Mouse (Mus musculus) MEL (cell line): Measurements from ENCODE around the gene Batf2.

Source experiments
- CHD2 ChIP-seq: IDR thresholded peaks from 2 replicates; pipeline ENCODE4 v1.6.1; 2011; ENCODE audit warnings: low read length, improper control_type of control experiment
- CTCF ChIP-seq, 3 experiments: IDR thresholded peaks in 2 of 3; conservative IDR thresholded peaks in 1 of 3; 2 replicates each; pipeline ENCODE4 v1.5.1; 2011 to 2012; ENCODE audit warnings: low read length in 3 of 3, low read depth in 2 of 3, mild to moderate bottlenecking in 2 of 3, improper control_type of control experiment in 1 of 3, inconsistent platforms in 1 of 3, mixed read lengths in 1 of 3, moderate library complexity in 1 of 3; ENCODE audit not compliant: control insufficient read depth in 1 of 3, insufficient read depth in 1 of 3, poor library complexity in 1 of 3, severe bottlenecking in 1 of 3
- ELF1 ChIP-seq: IDR thresholded peaks from 2 replicates; pipeline ENCODE4 v1.6.1; 2014; ENCODE audit warnings: low read depth, mild to moderate bottlenecking, inconsistent platforms, low read length, improper control_type of control experiment, moderate library complexity
- EP300 ChIP-seq, 2 experiments: IDR thresholded peaks; 2 replicates each; pipeline ENCODE4 v1.6.1; 2011; ENCODE audit warnings: improper control_type of control experiment in 2 of 2, low read length in 2 of 2, low read depth in 1 of 2, mild to moderate bottlenecking in 1 of 2
- ETS1 ChIP-seq: IDR thresholded peaks from 2 replicates; pipeline ENCODE4 v1.6.1; 2012; ENCODE audit warnings: low read depth, mild to moderate bottlenecking, inconsistent platforms, low read length, improper control_type of control experiment, moderate library complexity
- MXI1 ChIP-seq: IDR thresholded peaks from 2 replicates; pipeline ENCODE4 v1.6.1; 2011; ENCODE audit warnings: mild to moderate bottlenecking, low read depth, low read length, improper control_type of control experiment
- POLR2A ChIP-seq, 2 experiments: IDR thresholded peaks; 2 replicates each; pipeline ENCODE4 v1.6.1; 2011 to 2012; ENCODE audit warnings: low read length in 2 of 2, mild to moderate bottlenecking in 2 of 2, control low read depth in 1 of 2, improper control_type of control experiment in 1 of 2, low read depth in 1 of 2, moderate library complexity in 1 of 2; ENCODE audit not compliant: control insufficient read depth in 1 of 2, insufficient read depth in 1 of 2, poor library complexity in 1 of 2
- UBTF ChIP-seq: IDR thresholded peaks from 2 replicates; pipeline ENCODE4 v1.6.1; 2012; ENCODE audit warnings: low read depth, mild to moderate bottlenecking, inconsistent platforms, low read length, improper control_type of control experiment, moderate library complexity, borderline replicate concordance; ENCODE audit not compliant: insufficient read depth
- ZC3H11A ChIP-seq: IDR thresholded peaks from 2 replicates; pipeline ENCODE4 v1.6.1; 2012; ENCODE audit warnings: low read depth, mild to moderate bottlenecking, inconsistent platforms, low read length, improper control_type of control experiment
- ZNF384 ChIP-seq: IDR thresholded peaks from 2 replicates; pipeline ENCODE4 v1.6.1; 2012; ENCODE audit warnings: low read depth, mild to moderate bottlenecking, inconsistent platforms, low read length, improper control_type of control experiment

- TF ChIP-seq EP300 (IDR thresholded peaks at IDR 0.05; ENCODE audit: low read depth in 1 of 2, low read length in 2 of 2) (no peak), POLR2A (IDR thresholded peaks at IDR 0.05; ENCODE audit: control insufficient read depth in 1 of 2, insufficient read depth in 1 of 2, low read depth in 1 of 2, low read length in 2 of 2, poor library complexity in 1 of 2) (no peak), CTCF (IDR thresholded peaks at IDR 0.05 in 2 of 3, conservative IDR thresholded peaks at IDR 0.05 in 1 of 3; ENCODE audit: control insufficient read depth in 1 of 3, insufficient read depth in 1 of 3, low read depth in 2 of 3, low read length in 3 of 3, poor library complexity in 1 of 3, severe bottlenecking in 1 of 3) (no peak), ELF1 (no peak), CHD2 (no peak), ZC3H11A (no peak), MXI1 (no peak), UBTF (no peak), ETS1 (no peak), ZNF384 (no peak)
Measured at GRCm38 (mm10) chr19:6136397-6136796, 4.4 kb upstream of the Batf2 start.
